In genomic region chr1:81818884-81819283, GRCm38 (mm10) we compare ENCODE assay signal across 24 mouse cellular contexts.
"Had no signal": no experiment of that assay in that cellular context is flagged by ENCODE, and none has a peak within 500 bp of the region (broad histone marks: within the 10 kb centered on the region; RNA-seq: fewer than 3 reads in every experiment).

No protein-coding gene starts in this region.

- H3K27me3 ChIP-seq: heart, embryonic 12.5 days; hindbrain, embryonic 13.5 days; hindbrain, embryonic 15.5 days; limb, embryonic 12.5 days; liver, embryonic 13.5 days; liver, embryonic 15.5 days had no signal

- ATAC-seq: hindbrain, postnatal 0 days; intestine, embryonic 16.5 days had no signal

- H3K4me1 ChIP-seq: heart, embryonic 10.5 days; heart, embryonic 12.5 days; hindbrain, embryonic 13.5 days; hindbrain, embryonic 15.5 days; limb, embryonic 10.5 days; limb, embryonic 12.5 days; liver, embryonic 13.5 days; liver, embryonic 15.5 days had no signal

- H3K27ac ChIP-seq: gastrocnemius, adult 2 months; heart, embryonic 10.5 days; hindbrain, embryonic 13.5 days; hindbrain, embryonic 15.5 days; hindbrain, postnatal 0 days; limb, embryonic 10.5 days; limb, embryonic 12.5 days; liver, embryonic 13.5 days; liver, embryonic 15.5 days had no signal

- DNase-seq: gastrocnemius, adult 2 months; gastrocnemius, postnatal 10 days; gastrocnemius, postnatal 25 days; heart, adult 18-20 months; heart, postnatal 10 days; heart, postnatal 4 days; kidney, adult 11 months; kidney, adult 8-10 months; kidney, postnatal 10 days; kidney, postnatal 25 days; kidney, postnatal 4 days; layer of hippocampus, adult 9-11 months; layer of hippocampus, postnatal 36 days; liver; liver, embryonic 13.5 days had no signal

- H3K36me3 ChIP-seq: heart, embryonic 10.5 days; heart, embryonic 12.5 days; hindbrain, embryonic 13.5 days; hindbrain, embryonic 15.5 days; limb, embryonic 10.5 days; limb, embryonic 12.5 days; liver, embryonic 13.5 days; liver, embryonic 15.5 days had no signal

- H3K4me3 ChIP-seq: gastrocnemius, adult 2 months; heart, embryonic 10.5 days; heart, embryonic 12.5 days; hindbrain, embryonic 13.5 days; hindbrain, embryonic 15.5 days; limb, embryonic 10.5 days; limb, embryonic 12.5 days; liver, embryonic 13.5 days; liver, embryonic 15.5 days had no signal

- H3K9me3 ChIP-seq: heart, embryonic 10.5 days; heart, embryonic 12.5 days; hindbrain, embryonic 13.5 days; hindbrain, embryonic 15.5 days; limb, embryonic 10.5 days; limb, embryonic 12.5 days; liver, embryonic 13.5 days; liver, embryonic 15.5 days had no signal
